Mouse (Mus musculus) embryo, embryonic 11.5 days (tissue): ENCODE measurements around the gene Spn.
"Not testable (repeated sequence)": the region's sequence is repeated elsewhere in the genome, so short reads cannot be mapped to it uniquely, and the experiment has no call there.

ENCODE experiments used
- DNase-seq: peaks from one replicate; pipeline ENCODE4 v3.0.0-alpha.2; 2012; ENCODE audit warnings: low read depth, low spot score

The Spn gene

DNA sequence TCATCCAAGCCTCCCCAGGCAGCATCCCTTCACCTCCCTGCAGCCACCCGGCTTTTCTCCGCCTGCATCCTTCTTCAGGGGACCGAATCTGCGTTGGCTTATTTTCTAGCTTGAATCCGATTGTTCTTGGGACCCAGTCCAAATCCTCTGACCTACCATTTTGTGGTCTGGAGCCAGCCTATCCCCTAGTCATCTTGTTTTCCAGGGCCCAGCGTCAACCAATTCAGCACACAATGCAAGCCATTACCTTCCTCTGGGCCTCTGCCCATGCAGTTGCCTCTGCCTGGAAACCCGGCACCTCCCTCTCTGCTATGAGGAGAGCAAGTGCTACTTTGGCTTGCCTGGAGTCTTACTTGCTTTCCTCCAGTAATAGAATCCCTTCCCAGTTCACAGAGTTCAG, 32.1 kb downstream of the Spn start:
- DNase-seq: no peak

DNA sequence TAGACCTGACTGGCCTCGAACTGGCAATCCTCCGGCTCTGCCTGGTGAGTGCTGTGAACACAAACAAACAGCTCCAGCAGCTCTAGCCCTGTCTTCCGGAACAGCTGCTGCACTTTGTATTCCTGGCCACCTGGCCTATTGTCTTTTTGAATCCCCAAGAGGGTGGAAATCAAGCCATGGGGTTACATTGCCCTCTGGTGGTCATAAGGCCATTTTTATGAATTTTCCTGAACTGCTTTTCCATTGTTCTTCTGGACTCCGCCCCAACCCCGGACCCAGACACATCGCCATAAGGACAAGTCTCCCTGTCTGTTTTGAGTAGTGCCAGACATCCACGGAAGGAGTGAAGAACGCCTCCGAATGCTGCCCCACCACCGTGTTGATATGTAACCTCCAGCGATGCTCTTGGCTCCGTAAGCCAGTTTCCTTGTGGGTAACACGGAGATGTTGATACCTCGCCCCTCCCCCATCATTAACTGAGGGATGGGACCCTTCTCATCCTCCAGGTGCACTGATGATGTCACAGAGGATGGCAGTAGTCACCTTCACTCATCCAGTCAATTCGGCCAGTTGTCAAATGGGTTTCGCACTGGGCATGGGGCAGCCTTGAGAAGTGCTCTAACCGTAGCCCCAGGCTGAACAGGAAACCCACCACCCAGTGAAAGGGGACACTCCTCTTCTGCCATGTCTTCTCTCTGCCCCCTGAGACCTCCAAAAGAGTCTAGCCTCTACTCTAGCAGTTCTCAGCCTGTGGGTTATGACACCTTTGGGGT, 32.9 kb downstream of the Spn start:
- DNase-seq: peak; percentile 86

DNA sequence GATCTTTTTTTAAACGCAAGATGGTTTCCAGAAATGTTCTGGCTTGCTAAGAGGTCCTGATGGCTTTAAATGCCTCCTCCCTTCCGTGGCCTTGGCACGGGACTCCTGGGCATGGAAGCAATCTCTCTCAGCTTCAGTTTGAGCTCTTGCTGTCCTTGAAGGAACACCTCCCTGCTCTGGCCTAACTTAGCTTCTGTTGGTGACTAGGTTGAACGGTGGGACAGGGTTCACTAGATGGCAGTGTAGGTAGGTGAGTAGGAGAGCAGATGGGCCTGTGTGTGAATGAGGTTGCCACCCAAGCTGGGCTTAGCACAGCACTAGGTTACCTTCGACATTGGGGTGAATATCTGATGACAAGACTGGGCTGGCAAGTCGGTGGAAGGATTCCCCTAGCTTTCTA, 33.7 kb downstream of the Spn start:
- DNase-seq: no peak

- no peak for DNase-seq
Measured at GRCm38 (mm10) chr7:127102148-127102547, 35.5 kb downstream of the Spn start.

- DNase-seq: no peak
Measured at GRCm38 (mm10) chr7:127101451-127102016, 36.1 kb downstream of the Spn start.

DNA sequence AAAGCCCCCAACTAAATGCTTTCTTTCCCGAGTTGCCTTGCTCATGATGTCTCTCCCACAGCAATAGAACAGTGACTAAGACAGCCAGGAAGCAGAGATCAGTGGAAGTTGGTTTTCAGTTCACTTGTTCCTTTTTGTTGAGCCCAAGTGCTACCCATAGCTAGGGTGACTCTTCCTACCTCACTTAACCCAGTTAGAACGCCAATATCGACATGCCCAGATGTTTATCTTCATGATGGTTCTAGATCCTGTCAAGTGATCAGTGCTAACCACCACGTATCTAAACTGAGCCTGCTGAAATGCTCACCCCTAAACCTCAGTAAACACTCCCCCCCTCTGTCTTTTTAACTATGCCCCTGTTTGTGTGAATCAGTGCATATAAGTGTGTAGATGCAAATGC, 38.1 kb downstream of the Spn start:
- DNase-seq: no peak

DNA sequence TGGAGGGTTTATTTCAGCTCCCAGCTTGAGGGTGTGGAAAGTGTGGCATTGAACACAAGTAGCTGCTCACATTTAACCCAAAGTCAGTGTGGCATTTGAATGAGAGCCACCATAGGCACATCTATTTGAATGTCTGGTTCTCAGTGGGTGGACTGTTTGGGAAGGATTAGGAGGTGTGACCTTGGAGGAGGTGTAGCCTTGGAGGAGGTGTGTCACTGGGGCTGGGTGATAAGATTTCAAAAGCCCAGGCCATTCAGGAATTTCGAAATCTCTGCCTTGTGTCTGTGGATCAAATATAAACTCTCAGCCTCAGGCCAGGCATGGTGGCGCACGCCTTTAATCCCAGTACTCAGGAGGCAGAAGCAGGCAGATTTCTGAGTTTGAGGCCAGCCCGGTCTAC, 38.7 kb downstream of the Spn start:
- DNase-seq: no peak

DNA sequence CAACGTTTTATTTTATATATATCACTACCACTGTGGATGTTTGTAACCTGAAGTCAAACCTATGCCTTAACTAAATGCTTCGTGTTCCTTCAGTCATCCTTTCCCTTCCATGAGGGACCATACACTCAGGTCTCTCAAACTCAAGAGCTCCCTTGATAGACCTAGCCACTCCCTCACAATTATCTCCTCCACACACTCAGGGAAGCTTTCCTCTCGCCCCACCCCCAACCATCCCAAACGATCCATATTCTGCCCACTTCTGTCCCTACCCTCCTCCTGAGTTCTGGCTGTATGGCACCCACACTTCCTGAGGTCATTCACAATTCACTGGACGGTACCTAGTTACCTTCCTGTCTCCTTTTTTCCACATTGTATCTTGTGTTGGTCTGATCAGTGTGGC, 39.1 kb downstream of the Spn start:
- DNase-seq: no peak

- no peak for DNase-seq
Measured at GRCm38 (mm10) chr7:127096456-127096855, 41.2 kb downstream of the Spn start.

DNA sequence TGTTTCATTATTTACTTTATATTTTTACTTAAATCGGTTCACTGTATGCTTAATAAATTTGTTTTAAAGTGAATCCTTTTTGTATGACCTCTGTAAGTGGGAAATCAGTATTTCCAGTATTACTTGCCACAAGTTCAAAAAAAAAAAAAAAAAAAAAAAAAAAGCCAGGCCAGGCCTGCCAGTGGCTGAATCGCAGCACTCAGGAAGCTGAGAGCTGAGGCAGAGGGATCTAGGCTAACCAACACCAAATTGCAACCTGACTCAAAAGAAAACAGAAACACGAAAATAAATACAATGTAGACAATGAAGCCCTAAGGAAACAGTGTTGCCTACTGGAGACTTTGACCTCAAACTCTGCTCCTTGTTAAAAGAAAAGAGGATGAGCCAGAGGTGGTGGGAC, 43.7 kb downstream of the Spn start:
- DNase-seq: no peak

- DNase-seq: no peak
Measured at GRCm38 (mm10) chr7:127091114-127091896, 46.3 kb downstream of the Spn start, which contains the start of gene AI467606. Gene AI467606, plus strand, starts transcription at chr7:127091359.

- DNase-seq: no peak
Measured at GRCm38 (mm10) chr7:127090154-127091113, 47.2 kb downstream of the Spn start.

GRCm38 (mm10) chr7:127088901-127089845, 48.5 kb downstream of the Spn start:
- no peak for DNase-seq

DNA sequence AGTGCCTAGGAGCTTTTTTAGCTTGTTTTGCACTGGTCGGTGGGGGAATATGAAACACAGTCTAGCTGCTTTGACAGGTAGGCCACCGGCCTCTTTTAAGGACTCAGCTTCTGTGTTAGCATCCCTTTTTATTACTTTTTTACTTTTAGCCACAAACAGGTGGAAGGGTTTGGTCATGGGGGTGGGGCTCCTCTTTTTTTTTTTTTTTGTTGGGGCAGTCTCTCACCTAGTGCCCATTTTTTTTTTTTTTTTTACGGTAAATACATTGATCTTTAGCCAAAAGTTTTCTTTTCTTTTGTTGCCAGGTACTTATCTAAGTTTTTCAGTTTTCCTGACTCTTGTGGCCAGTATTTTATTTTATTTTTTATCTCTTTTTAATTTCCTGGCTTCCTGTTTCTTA, 49.5 kb downstream of the Spn start:
- DNase-seq: no peak

- not testable (repeated sequence) for DNase-seq
Measured at GRCm38 (mm10) chr7:127087278-127088010, 50.2 kb downstream of the Spn start, which contains the start of gene Zg16. Gene Zg16, minus strand, starts transcription at chr7:127087328.

GRCm38 (mm10) chr7:127085751-127086150, 51.9 kb downstream of the Spn start:
- not testable (repeated sequence) for DNase-seq

- no peak for DNase-seq
Measured at GRCm38 (mm10) chr7:127084794-127085193, 52.8 kb downstream of the Spn start.

DNA sequence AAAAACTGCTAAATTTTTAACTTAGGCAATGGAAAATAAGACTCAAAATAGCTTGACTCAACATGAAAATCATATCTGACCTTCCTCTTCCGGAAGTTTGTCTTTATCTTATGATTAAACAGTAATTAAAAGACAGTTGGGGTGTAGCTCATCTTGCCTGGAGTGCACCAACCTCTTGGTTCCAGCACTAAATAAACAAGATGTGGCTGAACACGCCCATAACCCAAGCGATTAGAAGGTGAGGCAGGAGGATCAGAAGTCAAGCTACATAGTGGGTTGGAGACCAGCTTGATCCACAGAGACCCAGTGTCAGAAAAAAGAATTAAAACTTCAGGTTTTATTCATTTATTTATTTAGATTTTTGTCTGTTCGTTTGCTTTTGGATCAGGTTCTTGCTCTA, 53.9 kb downstream of the Spn start:
- DNase-seq: no peak

DNA sequence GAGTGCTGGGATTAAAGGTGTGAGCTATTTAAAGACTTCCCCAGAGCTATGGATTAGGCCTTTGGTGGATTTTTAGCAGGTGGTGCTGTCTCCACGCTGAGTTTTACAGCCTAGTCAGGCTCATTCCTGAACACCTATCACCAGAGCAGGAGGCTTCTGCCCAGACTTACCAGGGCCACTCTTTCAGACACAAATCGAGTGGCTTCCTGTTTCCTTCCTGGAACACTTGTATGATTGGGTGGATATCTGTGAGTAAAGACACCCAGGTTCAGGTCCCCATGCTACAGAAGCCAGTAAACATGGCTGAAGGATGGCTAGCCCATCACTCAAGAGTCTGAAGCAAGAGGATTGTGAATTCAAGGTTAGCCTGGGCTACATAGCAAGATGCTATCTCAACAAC, 54.6 kb downstream of the Spn start:
- no peak for DNase-seq

- DNase-seq: no peak
Measured at GRCm38 (mm10) chr7:127082271-127082670, 55.4 kb downstream of the Spn start.
